Mouse (Mus musculus): ENCODE measurements around the gene Mdm2. TPM values are rescaled to one million over a fixed set of nuclear protein-coding genes. Genes with fewer than 3 reads are reported as not detected.

Gene Mdm2
- polyA plus RNA-seq, 1 experiment: 122 TPM

GRCm38 (mm10) chr10:117679029-117679686, 31.4 kb downstream of the Mdm2 start:
- no peak overlapping the region for H3K27ac ChIP-seq (ENCODE audit: insufficient read depth, low read length)
- H3K4me3 ChIP-seq (ENCODE audit: insufficient read depth, low read length): no peak overlapping the region
- H3K4me1 ChIP-seq (ENCODE audit: control insufficient read depth, insufficient read depth, low read length): no peaks in the 10 kb centered on the region
- TF ChIP-seq POLR2A (IDR thresholded peaks at IDR 0.05; ENCODE audit: low read depth, low read length) (no peak), CTCF (IDR thresholded peaks at IDR 0.05; ENCODE audit: borderline replicate concordance, insufficient read depth, low read length) (no peak)

DNA sequence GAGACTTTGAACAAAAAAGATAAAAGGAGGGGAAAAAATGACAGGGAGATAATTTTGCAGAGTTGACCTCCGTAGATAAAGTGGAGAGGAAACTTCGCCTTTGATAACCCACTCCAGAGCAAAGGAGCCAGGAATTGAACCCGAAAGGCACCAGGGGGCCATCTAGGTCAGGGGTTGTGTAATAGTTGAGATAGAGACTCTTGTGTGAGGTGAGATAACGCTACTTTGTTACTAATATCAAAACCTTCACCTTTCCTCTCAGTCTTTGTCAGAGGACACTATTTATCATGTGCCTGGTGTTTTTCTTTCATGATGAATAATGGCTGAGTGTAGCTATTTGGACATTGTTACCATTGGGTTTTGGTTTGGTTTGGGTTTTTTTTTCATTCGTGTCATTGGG, 32.2 kb downstream of the Mdm2 start:
- H3K27ac ChIP-seq (ENCODE audit: insufficient read depth, low read length): no peak overlapping the region
- no peak overlapping the region for H3K4me3 ChIP-seq (ENCODE audit: insufficient read depth, low read length)
- TF ChIP-seq POLR2A (IDR thresholded peaks at IDR 0.05; ENCODE audit: low read depth, low read length) (no peak), CTCF (IDR thresholded peaks at IDR 0.05; ENCODE audit: borderline replicate concordance, insufficient read depth, low read length) (no peak)
- H3K4me1 ChIP-seq (ENCODE audit: control insufficient read depth, insufficient read depth, low read length): no peaks in the 10 kb centered on the region

DNA sequence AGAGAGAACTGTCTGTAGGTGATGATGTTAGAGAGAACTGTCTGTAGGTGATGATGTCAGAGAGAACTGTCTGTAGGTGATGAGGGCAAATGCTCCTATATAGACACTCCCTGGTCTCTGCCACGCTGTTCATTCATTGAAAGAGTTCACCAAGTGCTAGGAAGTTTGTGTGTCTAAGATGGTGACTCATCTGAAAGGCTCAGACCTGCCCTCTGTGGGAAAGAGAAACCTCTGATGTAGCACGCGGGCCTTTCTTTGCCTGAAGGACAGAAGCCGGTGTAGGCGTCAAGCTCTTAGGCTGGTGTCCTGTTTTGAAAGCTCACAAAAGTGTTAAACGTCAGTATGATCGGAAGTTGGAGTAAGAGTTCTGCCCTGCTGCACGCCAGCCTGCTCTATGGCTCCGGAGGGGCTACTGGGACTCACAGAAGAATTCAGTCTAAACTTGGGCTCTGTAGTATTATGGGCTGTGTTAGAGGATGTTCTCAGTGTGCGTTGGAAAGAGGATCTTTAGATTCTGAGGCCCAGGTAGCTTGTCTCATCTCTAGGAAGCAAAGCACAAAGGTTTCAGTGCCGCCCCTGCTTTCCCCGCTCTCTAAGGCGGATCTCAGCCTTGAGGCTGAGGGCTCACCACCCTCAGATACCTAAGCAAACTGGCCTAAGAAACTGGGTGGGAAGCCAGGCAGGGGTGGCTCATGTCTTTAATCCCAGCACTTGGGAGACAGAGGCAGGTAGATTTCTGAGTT, 32.9 kb downstream of the Mdm2 start:
- no peak for TF ChIP-seq CTCF (IDR thresholded peaks at IDR 0.05; ENCODE audit: borderline replicate concordance, insufficient read depth, low read length)
- TF ChIP-seq POLR2A (IDR thresholded peaks at IDR 0.05; ENCODE audit: low read depth, low read length): no peak
- H3K27ac ChIP-seq (ENCODE audit: insufficient read depth, low read length): no peak overlapping the region
- no peaks in the 10 kb centered on the region for H3K4me1 ChIP-seq (ENCODE audit: control insufficient read depth, insufficient read depth, low read length)
- no peak overlapping the region for H3K4me3 ChIP-seq (ENCODE audit: insufficient read depth, low read length)

- no peak for TF ChIP-seq POLR2A (IDR thresholded peaks at IDR 0.05; ENCODE audit: low read depth, low read length)
- no peak for TF ChIP-seq CTCF (IDR thresholded peaks at IDR 0.05; ENCODE audit: borderline replicate concordance, insufficient read depth, low read length)
- peak overlapping the region; percentile 13; the same call in 1 of the 2 replicates for H3K4me3 ChIP-seq (ENCODE audit: insufficient read depth, low read length)
- H3K4me1 ChIP-seq (ENCODE audit: control insufficient read depth, insufficient read depth, low read length): no peaks in the 10 kb centered on the region
- no peak overlapping the region for H3K27ac ChIP-seq (ENCODE audit: insufficient read depth, low read length)
Observed at GRCm38 (mm10) chr10:117676644-117677313, 33.8 kb downstream of the Mdm2 start.

DNA sequence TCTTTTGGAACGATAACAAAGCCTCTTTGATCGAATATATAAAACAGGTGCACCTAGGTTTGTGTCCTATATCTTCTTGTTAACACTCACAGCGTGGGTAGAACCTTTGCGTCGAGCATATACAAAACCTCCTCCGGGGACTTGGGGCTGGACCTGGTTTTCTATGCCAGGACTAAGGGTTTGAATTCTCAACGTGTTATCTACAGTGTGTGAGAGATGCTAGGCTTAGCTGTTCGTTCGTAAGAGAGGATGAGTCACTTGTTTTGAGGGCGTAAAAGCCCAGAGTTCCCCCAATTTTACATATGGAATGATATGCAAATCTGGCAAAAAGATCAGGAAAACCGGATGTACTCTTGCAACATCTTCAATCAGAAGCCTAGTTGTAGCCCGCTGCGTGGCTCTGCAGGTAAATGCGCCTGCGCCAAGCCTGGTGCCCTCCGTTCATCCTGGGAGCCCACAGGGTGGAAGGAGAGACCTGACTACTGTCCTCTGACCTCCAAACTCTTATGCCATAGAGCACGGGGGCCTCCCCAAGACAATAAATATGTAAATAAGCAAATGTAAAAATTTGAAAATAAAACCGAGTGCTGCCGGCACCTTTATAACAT, 34.4 kb downstream of the Mdm2 start:
- Histone ChIP-seq H3K4me1 (ENCODE audit: control insufficient read depth, insufficient read depth, low read length) (no peaks in the 10 kb centered on the region), H3K4me3 (ENCODE audit: insufficient read depth, low read length) (peak overlapping the region; percentile 13), H3K27ac (ENCODE audit: insufficient read depth, low read length) (no peak overlapping the region)
- TF ChIP-seq CTCF (IDR thresholded peaks at IDR 0.05; ENCODE audit: borderline replicate concordance, insufficient read depth, low read length): no peak
- TF ChIP-seq POLR2A (IDR thresholded peaks at IDR 0.05; ENCODE audit: low read depth, low read length): no peak

DNA sequence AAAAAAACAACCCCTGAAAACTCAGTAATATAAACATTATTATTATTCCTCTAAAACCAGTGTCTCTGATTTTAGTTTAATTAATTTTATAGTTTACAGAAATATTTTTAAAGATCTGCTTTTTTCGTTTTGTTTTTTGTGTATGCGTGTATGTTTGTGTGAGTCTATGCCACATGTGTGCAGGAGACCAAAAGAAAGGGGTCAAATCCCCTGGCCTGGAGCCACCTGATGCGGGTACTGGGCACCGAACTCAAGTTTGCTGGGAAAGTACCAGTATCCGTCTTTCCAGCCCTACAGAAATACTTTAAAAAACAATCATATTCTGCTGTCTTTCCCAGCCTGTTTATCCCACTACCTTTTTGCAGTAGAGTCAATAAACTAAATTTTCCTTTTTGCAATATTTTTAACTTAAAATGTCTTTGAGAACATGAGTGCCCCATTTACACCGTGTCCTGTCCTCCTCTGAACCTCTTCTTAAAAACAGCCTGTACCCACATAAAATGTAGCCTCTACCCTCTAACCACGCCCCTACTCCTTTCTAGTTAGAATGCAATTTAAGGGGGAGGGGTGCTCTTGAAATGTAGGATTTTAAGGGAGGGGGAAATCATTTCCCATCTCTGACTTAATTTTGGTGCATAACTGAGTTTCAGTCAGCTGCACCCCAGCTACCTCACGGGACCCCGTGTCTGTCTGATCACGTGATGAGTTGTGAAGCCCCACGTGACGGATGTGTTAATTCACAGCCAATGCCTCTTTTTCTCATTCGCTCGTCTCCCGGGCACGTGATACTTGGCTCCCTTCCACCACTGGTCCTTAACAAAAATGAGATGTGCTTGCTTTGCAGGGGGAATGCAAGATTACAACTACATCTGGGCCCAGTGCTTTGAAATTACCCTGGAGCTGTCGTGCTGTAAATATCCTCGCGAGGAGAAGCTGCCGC, 35.2 kb downstream of the Mdm2 start:
- Histone ChIP-seq H3K27ac (ENCODE audit: insufficient read depth, low read length) (no peak overlapping the region), H3K4me3 (ENCODE audit: insufficient read depth, low read length) (peak overlapping the region; percentile 8; the same call in 1 of the 2 replicates), H3K4me1 (ENCODE audit: control insufficient read depth, insufficient read depth, low read length) (no peaks in the 10 kb centered on the region)
- TF ChIP-seq POLR2A (IDR thresholded peaks at IDR 0.05; ENCODE audit: low read depth, low read length) (no peak), CTCF (IDR thresholded peaks at IDR 0.05; ENCODE audit: borderline replicate concordance, insufficient read depth, low read length) (no peak)

- TF ChIP-seq POLR2A (IDR thresholded peaks at IDR 0.05; ENCODE audit: low read depth, low read length): no peak
- Histone ChIP-seq H3K4me3 (ENCODE audit: insufficient read depth, low read length) (no peak overlapping the region), H3K4me1 (ENCODE audit: control insufficient read depth, insufficient read depth, low read length) (0 out of 2 replicates have a peak, but pooled peaks cover 3% of the 10 kb centered on the region), H3K27ac (ENCODE audit: insufficient read depth, low read length) (no peak overlapping the region)
Observed at GRCm38 (mm10) chr10:117674359-117675019, 36.1 kb downstream of the Mdm2 start.

DNA sequence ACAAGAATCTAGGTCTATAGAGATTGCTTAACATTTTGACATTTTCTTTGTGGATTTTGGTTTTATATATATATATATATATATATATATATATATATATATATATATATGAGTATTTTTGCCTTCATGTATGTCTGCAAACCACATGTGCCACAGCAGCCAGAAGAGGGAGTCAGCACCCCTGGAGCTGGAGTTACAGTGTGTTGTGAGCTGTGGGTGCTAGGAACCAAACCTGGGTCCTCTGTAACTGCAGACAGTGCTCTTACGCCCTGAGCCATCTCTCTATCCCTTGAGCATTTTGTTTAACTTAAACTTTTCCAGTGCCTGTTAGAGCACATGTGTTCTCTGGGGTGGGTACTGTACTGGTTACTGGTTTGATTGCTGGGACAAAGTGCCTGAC, 36.6 kb downstream of the Mdm2 start:
- Histone ChIP-seq H3K4me3 (ENCODE audit: insufficient read depth, low read length) (no peak overlapping the region), H3K27ac (ENCODE audit: insufficient read depth, low read length) (no peak overlapping the region), H3K4me1 (ENCODE audit: control insufficient read depth, insufficient read depth, low read length) (0 out of 2 replicates have a peak, but pooled peaks cover 4% of the 10 kb centered on the region)
- no peak for TF ChIP-seq CTCF (IDR thresholded peaks at IDR 0.05; ENCODE audit: borderline replicate concordance, insufficient read depth, low read length)
- TF ChIP-seq POLR2A (IDR thresholded peaks at IDR 0.05; ENCODE audit: low read depth, low read length): no peak

Measured in embryonic fibroblast, embryonic 13.5 days (primary cell).